Mouse (Mus musculus) right cerebral cortex, postnatal 25 days (tissue): Measurements from ENCODE around the gene Acot7.

Experiments
- DNase-seq: peaks from one replicate; pipeline ENCODE4 v3.0.0; 2022

Gene Acot7

GRCm38 (mm10) chr4:152177537-152178343 lies at the start of gene Acot7:
TSS of gene Acot7 (plus strand) at chr4:152178134.
- DNase-seq: peak; percentile 94

GRCm38 (mm10) chr4:152128784-152129183 lies 49.1 kb upstream of the Acot7 start:
- no peak for DNase-seq

- DNase-seq: no peak
Observed at GRCm38 (mm10) chr4:152129395-152129930, 48.5 kb upstream of the Acot7 start.

GRCm38 (mm10) chr4:152130771-152131653 lies 46.9 kb upstream of the Acot7 start:
- DNase-seq: peak; percentile 58

GRCm38 (mm10) chr4:152131809-152132771 lies 45.8 kb upstream of the Acot7 start:
- DNase-seq: no peak

- no peak for DNase-seq
Observed at GRCm38 (mm10) chr4:152132772-152133169, 45.2 kb upstream of the Acot7 start.

GRCm38 (mm10) chr4:152133213-152133612 lies 44.7 kb upstream of the Acot7 start:
- DNase-seq: no peak

GRCm38 (mm10) chr4:152134507-152134906 lies 43.4 kb upstream of the Acot7 start:
- peak; percentile 33 for DNase-seq

- DNase-seq: no peak
Observed at GRCm38 (mm10) chr4:152135363-152135762, 42.6 kb upstream of the Acot7 start.

- no peak for DNase-seq
Observed at GRCm38 (mm10) chr4:152136112-152136875, 41.6 kb upstream of the Acot7 start.

GRCm38 (mm10) chr4:152136876-152137250 lies 41.1 kb upstream of the Acot7 start:
- DNase-seq: no peak

GRCm38 (mm10) chr4:152138497-152139260 lies 39.3 kb upstream of the Acot7 start:
- peak; percentile 79 for DNase-seq

- no peak for DNase-seq
Observed at GRCm38 (mm10) chr4:152140441-152140840, 37.5 kb upstream of the Acot7 start.

GRCm38 (mm10) chr4:152141521-152142135 lies 36.3 kb upstream of the Acot7 start:
- DNase-seq: peak; percentile 20

- DNase-seq: no peak
Observed at GRCm38 (mm10) chr4:152143632-152144031, 34.3 kb upstream of the Acot7 start.

- no peak for DNase-seq
Observed at GRCm38 (mm10) chr4:152145473-152145872, 32.5 kb upstream of the Acot7 start.

GRCm38 (mm10) chr4:152146033-152146827 lies 31.7 kb upstream of the Acot7 start:
- no peak for DNase-seq

- DNase-seq: no peak
Observed at GRCm38 (mm10) chr4:152150546-152150945, 27.4 kb upstream of the Acot7 start.

GRCm38 (mm10) chr4:152151451-152151965 lies 26.4 kb upstream of the Acot7 start:
- no peak for DNase-seq
